In the genomic region with DNA sequence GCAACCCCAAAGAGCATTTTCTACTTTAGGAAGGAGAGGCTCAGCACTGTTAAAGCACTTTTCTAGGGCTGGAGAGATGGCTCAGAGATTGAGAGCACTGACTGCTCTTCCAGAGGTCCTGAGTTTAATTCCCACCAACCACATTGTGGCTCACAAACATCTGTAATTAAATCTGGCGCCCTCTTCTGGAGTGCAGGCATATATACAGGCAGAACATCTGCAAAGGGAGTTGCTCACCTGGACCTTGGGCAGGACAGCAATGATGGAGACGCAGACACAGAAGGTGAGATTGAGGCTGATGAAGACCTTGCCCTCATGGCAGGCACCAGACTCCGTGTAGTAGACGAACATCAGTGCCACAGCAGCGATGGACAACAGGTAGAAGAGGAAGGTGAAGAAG, we compare ENCODE assay signal across 17 mouse cellular contexts. TPM values are rescaled to one million over a fixed set of nuclear protein-coding genes. Genes with fewer than 3 reads are reported as not detected.
DNase-seq lines count a peak whose midpoint lies in the region; ATAC-seq and TF ChIP-seq lines count a peak whose summit lies in the region.
"Had no signal": no experiment of that assay in that cellular context is flagged by ENCODE, and none has a peak within 500 bp of the region (broad histone marks: within the 10 kb centered on the region; RNA-seq: fewer than 3 reads in every experiment).

No protein-coding gene starts in this region.

- no peak overlapping the region for H3K4me2 ChIP-seq in hindbrain, postnatal 0 days (ENCODE audit: low read depth, low read length)
- no peak overlapping the region for H3K4me2 ChIP-seq in lung, embryonic 14.5 days
- H3K4me2 ChIP-seq: heart, embryonic 15.5 days; hindbrain, embryonic 15.5 days; limb, embryonic 13.5 days had no signal

- H3K27ac ChIP-seq in hindbrain, postnatal 0 days: no peak overlapping the region
- H3K27ac ChIP-seq in hindbrain, embryonic 10.5 days: no peak overlapping the region
- H3K27ac ChIP-seq in lung, embryonic 14.5 days (ENCODE audit: low read depth): no peak overlapping the region
- no peak overlapping the region for H3K27ac ChIP-seq in ES-Bruce4 (ENCODE audit: insufficient read depth, low read length)
- H3K27ac ChIP-seq: heart, embryonic 15.5 days; hindbrain, embryonic 15.5 days; limb, embryonic 13.5 days had no signal

- no peaks in the 10 kb centered on the region; the same call in 1 of the 2 replicates for H3K4me1 ChIP-seq in hindbrain, postnatal 0 days (ENCODE audit: insufficient read depth, low read length)
- H3K4me1 ChIP-seq in hindbrain, embryonic 10.5 days (replicated peaks): peaks cover 24% of the 10 kb centered on the region
- H3K4me1 ChIP-seq in lung, embryonic 14.5 days (ENCODE audit: insufficient read depth): no peaks in the 10 kb centered on the region
- H3K4me1 ChIP-seq in ES-Bruce4 (ENCODE audit: control insufficient read depth, insufficient read depth, low read length): no peaks in the 10 kb centered on the region
- H3K4me1 ChIP-seq: heart, embryonic 15.5 days had no signal

- no peaks in the 10 kb centered on the region for H3K27me3 ChIP-seq in hindbrain, postnatal 0 days (ENCODE audit: insufficient read depth, low read length)
- peaks cover 18% of the 10 kb centered on the region for H3K27me3 ChIP-seq in hindbrain, embryonic 10.5 days (ENCODE audit: insufficient read depth, poor library complexity, severe bottlenecking)
- no peaks in the 10 kb centered on the region for H3K27me3 ChIP-seq in lung, embryonic 14.5 days (ENCODE audit: insufficient read depth, low read length)
- H3K27me3 ChIP-seq in ES-Bruce4 (ENCODE audit: control insufficient read depth, insufficient read depth, low read length, poor library complexity, severe bottlenecking): no peaks in the 10 kb centered on the region
- H3K27me3 ChIP-seq: hindbrain, embryonic 15.5 days; limb, embryonic 13.5 days had no signal

- DNase-seq in hindbrain, postnatal 0 days (ENCODE audit: low spot score): no peak
- no peak for DNase-seq in hindbrain, embryonic 10.5 days (ENCODE audit: low spot score)
- DNase-seq in lung, embryonic 14.5 days: no peak
- no peak for DNase-seq in lung, adult 18-20 months
- no peak for DNase-seq in retina, postnatal 1 day
- DNase-seq in thymus, adult 18-20 months: no peak
- DNase-seq: cerebellum, adult 18-20 months; gastrocnemius, postnatal 36 days; kidney, postnatal 25 days; thymus, postnatal 25 days had no signal

- TF ChIP-seq CTCF in hindbrain, postnatal 0 days (IDR thresholded peaks at IDR 0.05; ENCODE audit: low read depth): peak; percentile 51
- TF ChIP-seq CTCF in lung, embryonic 14.5 days (IDR thresholded peaks at IDR 0.05; ENCODE audit: low read depth): peak; percentile 40; the same call in 1 of the 2 replicates
- peak; percentile 52 for TF ChIP-seq CTCF in ES-Bruce4 (IDR thresholded peaks at IDR 0.05; ENCODE audit: low read depth, low read length)

- 40% methylated on average over 5 of the region's 5 CpGs for WGBS in hindbrain, postnatal 0 days
- 30% methylated on average over 5 of the region's 5 CpGs for WGBS in hindbrain, embryonic 10.5 days
- WGBS in lung, embryonic 14.5 days: 30% methylated on average over 5 of the region's 5 CpGs

- H3K4me3 ChIP-seq in hindbrain, postnatal 0 days (ENCODE audit: low read length): no peak overlapping the region
- H3K4me3 ChIP-seq in hindbrain, embryonic 10.5 days: no peak overlapping the region
- H3K4me3 ChIP-seq in lung, embryonic 14.5 days (ENCODE audit: low read depth, low read length): no peak overlapping the region
- no peak overlapping the region for H3K4me3 ChIP-seq in ES-Bruce4 (ENCODE audit: low read depth, low read length)
- H3K4me3 ChIP-seq: erythroblast, embryonic 14.5 days; heart, embryonic 15.5 days; hindbrain, embryonic 15.5 days; limb, embryonic 13.5 days had no signal

- no peak for ATAC-seq in hindbrain, postnatal 0 days
- no peak for ATAC-seq in lung, embryonic 14.5 days (ENCODE audit: insufficient read depth)
- ATAC-seq in erythroblast, adult 5-6 weeks (replicated peaks; ENCODE audit: low FRiP score, poor library complexity, severe bottlenecking): peak; percentile 56; the same call in 1 of the 2 replicates

- H3K9ac ChIP-seq in hindbrain, postnatal 0 days (replicated peaks; ENCODE audit: low read length): no peak overlapping the region
- no peak overlapping the region for H3K9ac ChIP-seq in lung, embryonic 14.5 days
- H3K9ac ChIP-seq in ES-Bruce4 (ENCODE audit: low read depth, poor library complexity, severe bottlenecking): no peak overlapping the region
- H3K9ac ChIP-seq: heart, embryonic 15.5 days; hindbrain, embryonic 15.5 days; limb, embryonic 13.5 days had no signal

- no peak for TF ChIP-seq POLR2A in ES-Bruce4 (IDR thresholded peaks at IDR 0.05; ENCODE audit: insufficient read depth, low read length)

- TF ChIP-seq EP300 in ES-Bruce4 (IDR thresholded peaks at IDR 0.05; ENCODE audit: insufficient read depth, low read depth, low read length): no peak

- peaks cover 3% of the 10 kb centered on the region; the same call in 1 of the 2 replicates for H3K36me3 ChIP-seq in hindbrain, postnatal 0 days (ENCODE audit: insufficient read depth, low read length)
- peaks cover 82% of the 10 kb centered on the region for H3K36me3 ChIP-seq in hindbrain, embryonic 10.5 days
- no peaks in the 10 kb centered on the region for H3K36me3 ChIP-seq in lung, embryonic 14.5 days (ENCODE audit: insufficient read depth)
- no peaks in the 10 kb centered on the region for H3K36me3 ChIP-seq in ES-Bruce4 (ENCODE audit: control insufficient read depth, insufficient read depth, low read length, poor library complexity, severe bottlenecking)
- H3K36me3 ChIP-seq: heart, embryonic 15.5 days had no signal

- no peaks in the 10 kb centered on the region for H3K9me3 ChIP-seq in hindbrain, postnatal 0 days (ENCODE audit: low read length)
- no peaks in the 10 kb centered on the region for H3K9me3 ChIP-seq in hindbrain, embryonic 10.5 days
- H3K9me3 ChIP-seq in lung, embryonic 14.5 days (ENCODE audit: low read depth, low read length): no peaks in the 10 kb centered on the region
- no peaks in the 10 kb centered on the region for H3K9me3 ChIP-seq in ES-Bruce4 (replicated peaks; ENCODE audit: control insufficient read depth, insufficient read depth, low read length, poor library complexity, severe bottlenecking)
- H3K9me3 ChIP-seq: heart, embryonic 15.5 days; hindbrain, embryonic 15.5 days; limb, embryonic 13.5 days had no signal

RNA-seq across cellular contexts. Expression of a gene that starts 18.6 kb away (rescaled TPM):
- 17.1 and 18.7 TPM in 2 replicates for total RNA-seq in hindbrain, postnatal 0 days (2014; rRNA removed)
- 17.8 and 19.2 TPM in 2 replicates for polyA plus RNA-seq in hindbrain, postnatal 0 days (2015; fragmentation: Nextera tagmentation; extraction: Ambion mirVana)
- polyA plus RNA-seq in hindbrain, embryonic 10.5 days (2016; fragmentation: Nextera tagmentation; extraction: Ambion mirVana): 53.1 and 65.7 TPM in 2 replicates
- 18.2 and 22.2 TPM in 2 replicates for polyA plus RNA-seq in lung, embryonic 14.5 days (2014; fragmentation: Nextera tagmentation; extraction: Ambion mirVana)
- 12.9 and 15.2 TPM in 2 replicates for polyA plus RNA-seq in ES-Bruce4 (2011; ENCODE audit: insufficient read depth, insufficient read length, low read depth, missing spikeins)
- not detected in 2 replicates for total RNA-seq in erythroblast, adult 5-6 weeks (2015; ENCODE audit: low replicate concordance)
- total RNA-seq in erythroblast, adult 5-6 weeks (2017; ENCODE audit: low replicate concordance): 1.3 TPM in 1 of 2 replicates, not detected in the other
- polyA plus RNA-seq: erythroblast, embryonic 14.5 days had no signal

RNA-seq across cellular contexts. Expression of a gene that starts 38.2 kb away (rescaled TPM):
- 0.68 and 2.0 TPM in 2 replicates for total RNA-seq in hindbrain, postnatal 0 days (2014; rRNA removed)
- 1.3 and 1.8 TPM in 2 replicates for polyA plus RNA-seq in hindbrain, postnatal 0 days (2015; fragmentation: Nextera tagmentation; extraction: Ambion mirVana)
- 0.84 TPM in 1 of 2 replicates, not detected in the other for polyA plus RNA-seq in hindbrain, embryonic 10.5 days (2016; fragmentation: Nextera tagmentation; extraction: Ambion mirVana)
- not detected in 2 replicates for polyA plus RNA-seq in lung, embryonic 14.5 days (2014; fragmentation: Nextera tagmentation; extraction: Ambion mirVana)
- polyA plus RNA-seq in ES-Bruce4 (2011; ENCODE audit: insufficient read depth, insufficient read length, low read depth, missing spikeins): not detected in 2 replicates
- total RNA-seq in erythroblast, adult 5-6 weeks (2015; ENCODE audit: low replicate concordance): not detected in 2 replicates
- not detected in 2 replicates for total RNA-seq in erythroblast, adult 5-6 weeks (2017; ENCODE audit: low replicate concordance)
- total RNA-seq: gastrocnemius, postnatal 36 days had no signal
- polyA plus RNA-seq: erythroblast, embryonic 14.5 days; heart, embryonic 15.5 days; limb, embryonic 13.5 days; lung, embryonic 16.5 days had no signal

RNA-seq across cellular contexts. Expression of a gene that starts 48.0 kb away (rescaled TPM):
- total RNA-seq in hindbrain, postnatal 0 days (2014; rRNA removed): 122 and 131 TPM in 2 replicates
- polyA plus RNA-seq in hindbrain, postnatal 0 days (2015; fragmentation: Nextera tagmentation; extraction: Ambion mirVana): 392 and 410 TPM in 2 replicates
- 12.3 and 33.1 TPM in 2 replicates for polyA plus RNA-seq in hindbrain, embryonic 10.5 days (2016; fragmentation: Nextera tagmentation; extraction: Ambion mirVana)
- 4.7 and 28.1 TPM in 2 replicates for polyA plus RNA-seq in lung, embryonic 14.5 days (2014; fragmentation: Nextera tagmentation; extraction: Ambion mirVana)
- polyA plus RNA-seq in ES-Bruce4 (2011; ENCODE audit: insufficient read depth, insufficient read length, low read depth, missing spikeins): 803 and 870 TPM in 2 replicates
- total RNA-seq in erythroblast, adult 5-6 weeks (2015; ENCODE audit: low replicate concordance): 2.1 TPM in 1 of 2 replicates, not detected in the other
- not detected in 2 replicates for total RNA-seq in erythroblast, adult 5-6 weeks (2017; ENCODE audit: low replicate concordance)
- polyA plus RNA-seq: erythroblast, embryonic 14.5 days had no signal

RNA-seq across cellular contexts. Expression of a gene that starts 48.1 kb away (rescaled TPM):
- total RNA-seq in hindbrain, postnatal 0 days (2014; rRNA removed): 4.5 and 6.8 TPM in 2 replicates
- polyA plus RNA-seq in hindbrain, postnatal 0 days (2015; fragmentation: Nextera tagmentation; extraction: Ambion mirVana): 1.3 and 1.7 TPM in 2 replicates
- polyA plus RNA-seq in hindbrain, embryonic 10.5 days (2016; fragmentation: Nextera tagmentation; extraction: Ambion mirVana): not detected in 2 replicates
- not detected in 2 replicates for polyA plus RNA-seq in lung, embryonic 14.5 days (2014; fragmentation: Nextera tagmentation; extraction: Ambion mirVana)
- polyA plus RNA-seq in ES-Bruce4 (2011; ENCODE audit: insufficient read depth, insufficient read length, low read depth, missing spikeins): not detected in 2 replicates
- not detected in 2 replicates for total RNA-seq in erythroblast, adult 5-6 weeks (2015; ENCODE audit: low replicate concordance)
- not detected in 2 replicates for total RNA-seq in erythroblast, adult 5-6 weeks (2017; ENCODE audit: low replicate concordance)
- polyA plus RNA-seq: erythroblast, embryonic 14.5 days; limb, embryonic 13.5 days; lung, embryonic 16.5 days had no signal

Comparison
In these comparisons a context has a peak if more than half of its experiments do, and no peak if none do; other contexts are left out.
1. RNA of a gene that starts 48.0 kb away (polyA plus RNA-seq): 803 to 870 TPM in ES-Bruce4 and 392 to 410 TPM in hindbrain, postnatal 0 days; 12.3 to 33.1 TPM in hindbrain, embryonic 10.5 days and 4.7 to 28.1 TPM in lung, embryonic 14.5 days; every median in the first group is over 10 times any median in the second.
2. Peak in every context shown above with its lines, with median percentiles within 50 percentile points of each other: CTCF ChIP-seq.